Mouse (Mus musculus): ENCODE data around the gene Rph3a. TPM values are rescaled to one million over a fixed set of nuclear protein-coding genes. Genes with fewer than 3 reads are reported as not detected.
"Not testable (repeated sequence)": the region's sequence is repeated elsewhere in the genome, so short reads cannot be mapped to it uniquely, and the experiment has no call there.

The Rph3a gene
- polyA plus RNA-seq, 1 experiment from 2014 or later = 4.6 TPM

GRCm38 (mm10) chr5:120933966-120934365 is 75.9 kb downstream of the Rph3a start:
- 25% methylated on average over 5 of the region's 5 CpGs for WGBS
- H3K9ac ChIP-seq = no peak overlapping the region
- no peaks in the 10 kb centered on the region for H3K4me1 ChIP-seq
- no peak overlapping the region for H3K27ac ChIP-seq
- no peaks in the 10 kb centered on the region for H3K36me3 ChIP-seq (replicated peaks)
- ATAC-seq (ENCODE audit: low FRiP score) = no peak
- H3K9me3 ChIP-seq = no peaks in the 10 kb centered on the region
- H3K27me3 ChIP-seq = no peaks in the 10 kb centered on the region
- no peak overlapping the region for H3K4me3 ChIP-seq (replicated peaks)
- H3K4me2 ChIP-seq = no peak overlapping the region

GRCm38 (mm10) chr5:120927036-120927435 is 82.9 kb downstream of the Rph3a start:
- Histone ChIP-seq H3K4me1 (no peaks in the 10 kb centered on the region), H3K9me3 (no peaks in the 10 kb centered on the region), H3K27ac (no peak overlapping the region), H3K9ac (no peak overlapping the region), H3K4me3 (replicated peaks) (no peak overlapping the region), H3K27me3 (0 out of 2 replicates have a peak, but pooled peaks cover 3% of the 10 kb centered on the region), H3K36me3 (replicated peaks) (no peaks in the 10 kb centered on the region), H3K4me2 (no peak overlapping the region)
- ATAC-seq (ENCODE audit: low FRiP score) = no peak
- 0% methylated on average over 1 of the region's 1 CpGs for WGBS

DNA sequence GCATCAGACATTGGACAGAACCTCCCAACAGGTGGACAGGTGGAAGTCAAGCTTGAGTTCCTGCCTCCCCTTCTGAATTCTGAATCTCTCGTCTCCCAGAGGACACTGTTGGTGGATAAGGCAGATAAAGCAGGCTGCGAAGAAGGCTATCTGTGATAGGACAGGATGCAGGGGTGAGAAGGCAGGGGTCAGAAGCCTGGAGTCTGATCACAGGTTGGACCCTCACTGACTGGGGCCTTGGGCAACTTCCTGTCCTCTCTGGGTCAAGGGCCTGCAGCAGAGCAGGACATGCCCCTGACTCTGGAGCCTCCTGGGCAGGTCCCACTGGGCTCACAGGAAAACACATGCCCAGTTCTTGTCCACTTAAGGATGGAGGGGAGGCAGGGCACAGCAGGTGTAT is 83.6 kb downstream of the Rph3a start:
- H3K27ac ChIP-seq; H3K4me3 ChIP-seq (replicated peaks); H3K4me2 ChIP-seq; H3K36me3 ChIP-seq (replicated peaks); ATAC-seq (ENCODE audit: low FRiP score); H3K27me3 ChIP-seq; H3K9me3 ChIP-seq; H3K9ac ChIP-seq; H3K4me1 ChIP-seq: not testable (repeated sequence)
- 75% methylated on average over 2 of the region's 2 CpGs for WGBS

GRCm38 (mm10) chr5:120924520-120924919 is 85.4 kb downstream of the Rph3a start:
- H3K27ac ChIP-seq; H3K27me3 ChIP-seq; H3K9me3 ChIP-seq; ATAC-seq (ENCODE audit: low FRiP score); H3K4me1 ChIP-seq; H3K4me2 ChIP-seq; H3K4me3 ChIP-seq (replicated peaks); H3K36me3 ChIP-seq (replicated peaks); H3K9ac ChIP-seq: not testable (repeated sequence)
- 81% methylated on average over 4 of the region's 4 CpGs for WGBS

DNA sequence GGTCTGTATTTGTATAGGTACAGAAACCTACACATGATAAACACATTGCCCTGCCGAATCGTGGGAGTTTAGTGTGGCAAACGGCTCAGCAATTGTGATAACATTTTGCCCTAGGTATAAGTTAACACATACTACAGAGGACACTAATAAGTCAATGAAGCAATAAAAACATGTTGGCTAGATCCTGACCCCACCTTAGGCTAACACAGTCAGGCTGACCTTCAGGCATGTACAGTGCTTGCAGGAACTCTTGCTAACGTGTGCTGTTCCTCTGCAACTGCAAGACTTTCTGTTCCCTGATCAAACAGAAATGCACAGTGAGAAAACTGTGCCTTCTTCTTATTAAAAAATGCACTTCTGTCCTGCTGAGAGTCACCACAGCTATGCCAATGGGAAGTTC is 85.9 kb downstream of the Rph3a start:
- Histone ChIP-seq H3K4me2 (no peak overlapping the region), H3K27ac (no peak overlapping the region), H3K27me3 (0 out of 2 replicates have a peak, but pooled peaks cover 3% of the 10 kb centered on the region), H3K4me1 (no peaks in the 10 kb centered on the region), H3K9me3 (no peaks in the 10 kb centered on the region), H3K36me3 (replicated peaks) (no peaks in the 10 kb centered on the region), H3K9ac (no peak overlapping the region), H3K4me3 (replicated peaks) (no peak overlapping the region)
- 84% methylated on average over 4 of the region's 4 CpGs for WGBS
- ATAC-seq (ENCODE audit: low FRiP score) = no peak

GRCm38 (mm10) chr5:120920296-120920695 is 89.6 kb downstream of the Rph3a start:
- H3K4me1 ChIP-seq = no peaks in the 10 kb centered on the region
- H3K4me2 ChIP-seq = no peak overlapping the region
- no peak overlapping the region for H3K9ac ChIP-seq
- no peak overlapping the region for H3K4me3 ChIP-seq (replicated peaks)
- H3K9me3 ChIP-seq = no peaks in the 10 kb centered on the region
- H3K36me3 ChIP-seq (replicated peaks) = no peaks in the 10 kb centered on the region
- WGBS = 88% methylated on average over 3 of the region's 3 CpGs
- H3K27me3 ChIP-seq = no peaks in the 10 kb centered on the region
- H3K27ac ChIP-seq = no peak overlapping the region
- no peak for ATAC-seq (ENCODE audit: low FRiP score)

DNA sequence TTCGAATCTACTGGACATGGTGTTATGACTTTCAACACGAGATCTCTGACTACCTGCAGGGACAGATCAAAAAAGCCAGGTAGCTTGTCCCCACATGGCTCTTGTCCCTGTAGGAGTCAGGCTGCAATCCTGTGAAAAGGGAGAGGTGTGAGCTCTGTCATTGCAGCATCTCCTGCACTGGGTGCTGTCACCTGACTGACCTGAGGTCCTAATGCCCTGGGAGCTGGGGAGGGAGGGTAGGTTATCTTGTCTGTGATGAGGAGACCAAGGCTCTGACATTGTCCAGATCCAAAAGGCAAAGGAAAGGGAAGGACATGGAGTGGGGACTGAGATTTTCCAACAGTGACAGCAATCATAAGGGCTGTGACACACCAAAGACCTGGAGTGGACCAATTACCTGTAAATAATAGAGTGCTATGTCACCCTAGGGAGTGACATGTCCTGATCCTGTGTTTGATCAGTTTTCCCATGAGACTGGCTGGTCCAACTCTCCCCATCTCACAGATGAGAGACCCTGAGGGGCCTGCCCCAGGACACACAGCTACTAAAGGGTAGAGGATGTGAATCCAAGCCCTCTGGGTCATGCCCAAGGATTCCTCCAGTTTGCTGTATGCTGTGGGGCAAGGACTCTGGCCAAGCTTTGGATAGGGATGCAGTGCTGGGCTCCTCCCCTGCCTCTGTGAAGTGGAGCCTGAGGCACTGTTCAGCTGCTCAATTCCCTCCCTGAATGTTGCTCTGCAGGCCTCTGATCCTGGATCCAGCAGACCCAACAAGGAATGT is 90.5 kb downstream of the Rph3a start:
- not testable (repeated sequence) for H3K27me3 ChIP-seq; H3K9me3 ChIP-seq; H3K4me2 ChIP-seq; H3K4me3 ChIP-seq (replicated peaks); H3K9ac ChIP-seq; H3K36me3 ChIP-seq (replicated peaks); H3K4me1 ChIP-seq; ATAC-seq (ENCODE audit: low FRiP score); H3K27ac ChIP-seq
- WGBS = 80% methylated on average over 2 of the region's 2 CpGs

DNA sequence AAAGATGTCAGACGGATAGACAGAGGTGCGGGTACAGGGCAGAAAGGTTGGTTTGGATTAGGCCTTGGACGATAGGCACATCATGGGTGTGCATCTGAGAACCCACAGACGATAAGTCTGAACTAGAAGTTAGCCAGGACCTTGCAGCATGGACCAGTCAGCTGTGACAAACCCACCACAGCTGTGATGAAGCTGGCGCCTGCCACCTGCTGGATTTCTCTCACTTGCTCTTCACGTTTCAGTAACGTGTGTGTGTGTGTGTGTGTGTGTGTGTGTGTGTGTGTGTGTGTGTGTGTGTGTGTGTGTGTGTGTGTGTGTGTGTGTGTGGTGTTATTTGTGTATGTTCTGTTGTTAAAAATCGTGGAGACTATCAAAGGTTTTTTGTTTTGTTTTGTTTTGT is 95.7 kb downstream of the Rph3a start, which contains the start of gene Oas1d:
Gene Oas1d, plus strand, starts transcription at position 333 of the 400 bp plus-strand sequence.
- not testable (repeated sequence) for H3K27me3 ChIP-seq; H3K9ac ChIP-seq; H3K36me3 ChIP-seq (replicated peaks); H3K9me3 ChIP-seq; ATAC-seq (ENCODE audit: low FRiP score); H3K4me1 ChIP-seq; H3K27ac ChIP-seq; H3K4me3 ChIP-seq (replicated peaks); H3K4me2 ChIP-seq
- WGBS = 52% methylated on average over 8 of the region's 8 CpGs

DNA sequence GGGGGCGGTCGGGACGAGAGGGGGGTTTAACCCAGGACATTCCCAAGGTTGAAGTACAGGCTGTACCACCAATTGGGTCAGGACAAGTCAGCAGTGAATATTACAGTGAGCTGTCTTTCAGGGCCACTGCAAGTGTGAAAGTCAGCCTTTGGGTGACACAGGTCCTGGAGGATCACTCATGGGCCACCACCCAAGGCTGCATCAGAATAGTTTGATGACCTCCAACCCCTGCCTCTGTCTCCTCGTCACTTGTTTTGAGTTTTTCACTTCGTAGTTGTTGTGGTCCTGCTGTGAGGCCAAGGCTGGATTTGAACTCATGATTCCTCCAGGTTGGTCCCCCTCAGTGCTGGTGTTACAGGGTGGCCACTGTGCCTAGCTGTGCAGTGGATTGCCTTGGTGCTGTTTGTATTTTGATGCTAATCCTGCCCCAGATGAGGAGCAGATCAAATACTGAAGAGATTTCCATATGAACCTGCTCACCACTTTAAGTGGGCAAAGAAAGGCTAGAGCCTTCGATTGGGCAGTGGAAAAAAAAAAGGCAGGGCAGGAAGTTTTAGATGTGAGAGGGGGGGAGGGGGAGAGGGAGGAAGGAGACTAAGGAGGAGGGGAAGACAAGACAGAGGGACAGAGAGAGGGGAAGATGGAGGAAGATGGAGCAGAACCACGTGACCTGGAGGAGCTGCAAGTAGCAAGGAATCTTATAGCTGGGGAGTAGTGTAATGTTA is 101.5 kb downstream of the Rph3a start:
- Histone ChIP-seq H3K9ac (no peak overlapping the region), H3K9me3 (no peaks in the 10 kb centered on the region), H3K4me2 (no peak overlapping the region), H3K4me1 (no peaks in the 10 kb centered on the region), H3K27ac (no peak overlapping the region), H3K4me3 (replicated peaks) (no peak overlapping the region), H3K36me3 (replicated peaks) (no peaks in the 10 kb centered on the region), H3K27me3 (no peaks in the 10 kb centered on the region)
- no peak for ATAC-seq (ENCODE audit: low FRiP score)
- 52% methylated on average over 7 of the region's 7 CpGs for WGBS

DNA sequence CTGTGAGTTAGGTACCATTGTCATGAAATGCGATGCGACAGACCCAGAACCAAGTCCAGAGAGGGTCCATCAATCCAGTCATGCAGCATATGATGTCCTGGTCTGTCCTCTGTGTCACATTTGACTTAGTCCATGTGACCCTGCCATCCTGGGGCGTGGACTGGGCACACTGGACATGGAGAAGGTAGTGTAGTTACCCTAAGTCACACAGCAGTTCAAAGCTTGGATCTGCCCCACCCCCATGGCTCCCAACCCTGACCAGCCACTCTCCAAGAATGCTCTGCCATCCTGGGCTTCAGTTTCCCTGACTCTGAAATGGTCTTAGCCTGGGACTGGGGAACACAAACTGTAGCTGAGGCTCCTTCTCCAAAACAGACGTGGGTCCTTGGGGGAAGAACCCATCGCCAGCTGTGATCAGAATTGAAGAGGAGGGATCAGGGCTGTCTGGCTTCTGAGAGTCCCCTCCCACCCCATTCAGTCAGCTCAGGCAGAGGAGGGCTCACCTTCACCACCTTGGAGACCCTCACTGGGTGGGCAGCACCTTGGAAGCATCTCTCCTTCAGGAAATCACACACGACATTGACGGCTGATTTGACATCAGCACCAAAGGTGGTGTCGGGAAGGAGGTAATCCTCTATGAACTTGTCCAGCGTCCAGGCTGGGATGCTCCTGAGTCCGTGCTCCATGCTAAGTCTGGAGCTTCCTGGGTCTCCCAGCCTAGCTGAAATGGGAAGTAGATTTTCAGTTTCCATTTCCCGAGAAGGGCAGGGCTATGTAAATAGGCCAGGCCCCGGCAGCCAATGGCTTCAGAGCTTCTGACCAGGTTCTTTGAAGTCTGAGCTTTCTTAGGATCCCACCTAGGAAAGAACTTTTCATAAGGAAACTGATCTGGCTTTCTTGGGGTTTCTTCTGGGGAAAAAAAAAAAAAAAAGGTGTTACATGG is 102.8 kb downstream of the Rph3a start, which contains the start of gene Oas1a:
Gene Oas1a, minus strand, starts transcription at position 731 of the 943 bp plus-strand sequence.
- 35% methylated on average over 9 of the region's 12 CpGs for WGBS
- not testable (repeated sequence) for H3K27ac ChIP-seq

GRCm38 (mm10) chr5:120902056-120902455 is 107.8 kb downstream of the Rph3a start:
- no peaks in the 10 kb centered on the region for H3K36me3 ChIP-seq (replicated peaks)
- 91% methylated on average over 5 of the region's 5 CpGs for WGBS
- ATAC-seq (ENCODE audit: low FRiP score) = no peak
- H3K9ac ChIP-seq = no peak overlapping the region
- no peaks in the 10 kb centered on the region for H3K9me3 ChIP-seq
- H3K4me2 ChIP-seq = no peak overlapping the region
- H3K27me3 ChIP-seq = no peaks in the 10 kb centered on the region
- no peak overlapping the region for H3K27ac ChIP-seq
- no peaks in the 10 kb centered on the region for H3K4me1 ChIP-seq
- H3K4me3 ChIP-seq (replicated peaks) = no peak overlapping the region

More for the DNA sequence above, 102.8 kb downstream of the Rph3a start, which contains the start of gene Oas1a:
- H3K27me3 ChIP-seq; ATAC-seq (ENCODE audit: low FRiP score); H3K4me3 ChIP-seq (replicated peaks); H3K9me3 ChIP-seq; H3K36me3 ChIP-seq (replicated peaks); H3K4me2 ChIP-seq; H3K4me1 ChIP-seq; H3K9ac ChIP-seq: not testable (repeated sequence)

- H3K4me1 ChIP-seq = no peaks in the 10 kb centered on the region
- H3K9me3 ChIP-seq = no peaks in the 10 kb centered on the region
- no peak overlapping the region for H3K27ac ChIP-seq
- H3K36me3 ChIP-seq (replicated peaks) = no peaks in the 10 kb centered on the region
- no peak overlapping the region for H3K4me2 ChIP-seq
- H3K4me3 ChIP-seq (replicated peaks) = no peak overlapping the region
- no peaks in the 10 kb centered on the region for H3K27me3 ChIP-seq
- WGBS = 58% methylated on average over 1 of the region's 1 CpGs
- ATAC-seq (ENCODE audit: low FRiP score) = no peak
- H3K9ac ChIP-seq = no peak overlapping the region
These were observed 109.2 kb downstream of the Rph3a start for GRCm38 (mm10) chr5:120900666-120901065.

Measured in forebrain, embryonic 12.5 days (tissue).